Mouse (Mus musculus): ENCODE data around the gene Myo5c.

GRCm38 (mm10) chr9:75334440-75334839 is 102.6 kb downstream of the Myo5c start:
- TF ChIP-seq CTCF (IDR thresholded peaks at IDR 0.05; ENCODE audit: insufficient read depth, low read depth, low read length) (no peak), POLR2A (IDR thresholded peaks at IDR 0.05; ENCODE audit: insufficient read depth, low read depth, low read length) (no peak)

Measured in olfactory bulb, adult 2 months (tissue).